Mouse (Mus musculus) lung, postnatal 0 days (tissue): ENCODE data around the gene 2510009E07Rik.

Experiments used
- CTCF ChIP-seq: IDR thresholded peaks from 2 replicates; pipeline ENCODE4 v1.5.1; 2016; ENCODE audit warnings: antibody characterized with exemption, mild to moderate bottlenecking
- EP300 ChIP-seq: IDR thresholded peaks from 2 replicates; pipeline ENCODE4 v1.6.1; 2016; ENCODE audit warnings: antibody characterized with exemption, mild to moderate bottlenecking, control low read depth

- TF ChIP-seq CTCF (no peak), EP300 (peak; percentile 68)
These were observed 57.2 kb downstream of the 2510009E07Rik start for GRCm38 (mm10) chr16:21637201-21637819.
